Mouse (Mus musculus) myocyte (in vitro differentiated cells): ENCODE results near the gene Rptor. TPM values are rescaled to one million over a fixed set of nuclear protein-coding genes. Genes with fewer than 3 reads are reported as not detected.

Experiments used
- H3K27me3 ChIP-seq: one replicate; pipeline ENCODE4 v1.6.1; 2011; ENCODE audit not compliant: control insufficient read depth, insufficient read depth, insufficient read length
- H3K36me3 ChIP-seq: one replicate; pipeline ENCODE4 v1.6.1; 2011; ENCODE audit not compliant: control insufficient read depth, insufficient read depth
- H3K4me2 ChIP-seq: one replicate; pipeline ENCODE4 v1.6.1; 2011; ENCODE audit warnings: low read depth, control low read depth
- H3K4me3 ChIP-seq: one replicate; pipeline ENCODE4 v1.5.1; 2011; ENCODE audit warnings: mild to moderate bottlenecking, control low read depth, moderate library complexity
- H3K79me2 ChIP-seq: one replicate; pipeline ENCODE4 v1.6.1; 2011; ENCODE audit not compliant: control insufficient read depth, insufficient read depth
- H3ac ChIP-seq: one replicate; pipeline ENCODE4 v1.6.1; 2011; ENCODE audit not compliant: control insufficient read depth, insufficient read length
- CEBPB ChIP-seq: IDR thresholded peaks from 2 replicates; pipeline ENCODE4 v1.6.1; 2011; ENCODE audit warnings: mild to moderate bottlenecking, moderate library complexity; ENCODE audit not compliant: poor library complexity, insufficient read depth, severe bottlenecking
- E2F4 ChIP-seq: IDR thresholded peaks from one replicate; pipeline ENCODE4 v1.6.1; 2011; ENCODE audit warnings: mild to moderate bottlenecking, control low read depth, moderate library complexity; ENCODE audit not compliant: insufficient read depth
- MAX ChIP-seq: IDR thresholded peaks from one replicate; pipeline ENCODE4 v1.6.1; 2011; ENCODE audit warnings: low read depth, mild to moderate bottlenecking, control low read depth
- MYOD1 ChIP-seq, 3 experiments: IDR thresholded peaks; one replicate each; pipeline ENCODE4 v1.6.1; 2011; ENCODE audit warnings: control low read depth in 2 of 3, low read depth in 2 of 3, mild to moderate bottlenecking in 2 of 3, moderate library complexity in 1 of 3; ENCODE audit not compliant: insufficient read length in 2 of 3, control insufficient read depth in 1 of 3
- MYOG ChIP-seq, 3 experiments: IDR thresholded peaks; one replicate each; pipeline ENCODE4 v1.6.1; 2011; ENCODE audit warnings: control low read depth in 2 of 3, low read depth in 2 of 3, mild to moderate bottlenecking in 2 of 3; ENCODE audit not compliant: insufficient read length in 2 of 3, control insufficient read depth in 1 of 3, insufficient read depth in 1 of 3
- POLR2A ChIP-seq: IDR thresholded peaks from one replicate; pipeline ENCODE4 v1.6.1; 2011; ENCODE audit warnings: low read depth, mild to moderate bottlenecking, control low read depth, moderate library complexity; ENCODE audit not compliant: insufficient read length
- POLR2AphosphoS2 ChIP-seq: IDR thresholded peaks from one replicate; pipeline ENCODE4 v1.6.1; 2011; ENCODE audit warnings: low read depth, control low read depth; ENCODE audit not compliant: insufficient read length
- REST ChIP-seq: IDR thresholded peaks from one replicate; pipeline ENCODE4 v1.6.1; 2011; ENCODE audit warnings: mild to moderate bottlenecking, control low read depth, moderate library complexity; ENCODE audit not compliant: insufficient read depth, insufficient read length
- SRF ChIP-seq: IDR thresholded peaks from one replicate; pipeline ENCODE4 v1.6.1; 2011; ENCODE audit warnings: low read depth; ENCODE audit not compliant: control insufficient read depth, insufficient read length
- TCF12 ChIP-seq: IDR thresholded peaks from one replicate; pipeline ENCODE4 v1.6.1; 2011; ENCODE audit warnings: mild to moderate bottlenecking, control low read depth; ENCODE audit not compliant: poor library complexity, insufficient read depth, severe bottlenecking
- TCF3 ChIP-seq: IDR thresholded peaks from one replicate; pipeline ENCODE4 v1.6.1; 2011; ENCODE audit warnings: low read depth, control low read depth; ENCODE audit not compliant: insufficient read length
- USF1 ChIP-seq: IDR thresholded peaks from one replicate; pipeline ENCODE4 v1.6.1; 2011; ENCODE audit warnings: low read depth, mild to moderate bottlenecking, control low read depth, moderate library complexity
- polyA plus RNA-seq: library from polyadenylated mRNA; unstranded; fragments of >200 nt; fragmentation: generic; extraction: Trizol; gene quantifications from one replicate; pipeline ENCODE4 v1.2.1, GENCODE M21; 2012; ENCODE audit warnings: missing spikeins

The Rptor gene
- polyA plus RNA-seq, 1 experiment: 59.5 TPM

DNA sequence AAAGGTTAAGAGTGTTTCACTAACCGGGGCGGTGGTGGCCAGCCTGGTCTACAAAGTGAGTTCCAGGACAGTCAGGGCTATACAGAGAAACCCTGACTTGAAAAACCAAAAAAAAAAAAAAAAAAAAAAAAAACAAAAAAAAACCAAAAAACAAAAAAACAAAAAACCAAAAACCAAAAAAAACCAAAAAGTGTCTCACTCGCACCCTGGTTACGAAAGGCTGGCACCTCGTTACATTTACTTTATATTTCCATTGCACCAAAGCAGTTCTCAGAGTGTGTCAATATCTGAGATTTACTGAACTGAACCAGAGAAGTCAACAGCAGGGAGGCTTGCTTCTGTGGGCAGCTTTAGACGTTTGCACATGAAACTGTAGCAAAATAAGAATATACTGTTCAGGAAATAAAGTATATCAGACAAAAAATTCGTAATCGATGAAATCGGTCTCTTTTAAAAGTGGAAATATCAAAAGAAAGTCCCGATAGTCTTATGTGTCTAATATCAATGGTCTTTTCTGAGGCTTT, 466 bp upstream of the Rptor start:
- TF ChIP-seq TCF3 (no peak), MYOG (IDR thresholded peaks at IDR 0.05; ENCODE audit: control insufficient read depth in 1 of 3, insufficient read depth in 1 of 3, insufficient read length in 2 of 3, low read depth in 2 of 3) (no peak), TCF12 (no peak), CEBPB (no peak), SRF (no peak), MAX (no peak), POLR2A (no peak), E2F4 (no peak), USF1 (no peak), MYOD1 (IDR thresholded peaks at IDR 0.05; ENCODE audit: control insufficient read depth in 1 of 3, insufficient read length in 2 of 3, low read depth in 2 of 3) (no peak), POLR2AphosphoS2 (no peak), REST (no peak)
- Histone ChIP-seq H3K36me3 (peaks cover 4% of the 10 kb centered on the region), H3K4me3 (peak overlapping the region; percentile 64), H3ac (peak overlapping the region; percentile 69), H3K27me3 (no peaks in the 10 kb centered on the region), H3K79me2 (peaks cover 41% of the 10 kb centered on the region), H3K4me2 (peak overlapping the region; percentile 87)

DNA sequence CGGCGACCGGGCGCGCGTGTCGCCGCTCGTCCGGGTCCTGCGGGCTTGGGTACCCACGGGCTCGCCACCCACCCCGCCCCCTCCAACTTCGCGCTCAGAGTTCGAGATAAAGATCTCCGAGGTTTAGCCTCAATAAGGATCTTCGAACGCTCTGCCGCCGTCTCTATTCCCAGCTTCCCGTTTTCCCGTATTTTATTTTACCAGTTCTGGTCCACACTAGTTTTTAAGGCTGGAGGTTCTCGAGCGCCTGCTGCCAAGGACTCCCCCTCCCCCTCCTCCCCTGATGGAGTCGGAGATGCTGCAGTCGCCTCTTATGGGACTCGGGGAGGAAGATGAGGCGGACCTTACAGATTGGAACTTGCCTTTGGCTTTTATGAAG, 811 bp downstream of the Rptor start:
- peaks cover 54% of the 10 kb centered on the region for H3K79me2 ChIP-seq
- no peaks in the 10 kb centered on the region for H3K27me3 ChIP-seq
- H3ac ChIP-seq: peak overlapping the region; percentile 69
- TF ChIP-seq TCF3 (no peak), SRF (no peak)
- peaks cover 10% of the 10 kb centered on the region for H3K36me3 ChIP-seq
- peak overlapping the region; percentile 64 for H3K4me3 ChIP-seq
- H3K4me2 ChIP-seq: peak overlapping the region; percentile 96

DNA sequence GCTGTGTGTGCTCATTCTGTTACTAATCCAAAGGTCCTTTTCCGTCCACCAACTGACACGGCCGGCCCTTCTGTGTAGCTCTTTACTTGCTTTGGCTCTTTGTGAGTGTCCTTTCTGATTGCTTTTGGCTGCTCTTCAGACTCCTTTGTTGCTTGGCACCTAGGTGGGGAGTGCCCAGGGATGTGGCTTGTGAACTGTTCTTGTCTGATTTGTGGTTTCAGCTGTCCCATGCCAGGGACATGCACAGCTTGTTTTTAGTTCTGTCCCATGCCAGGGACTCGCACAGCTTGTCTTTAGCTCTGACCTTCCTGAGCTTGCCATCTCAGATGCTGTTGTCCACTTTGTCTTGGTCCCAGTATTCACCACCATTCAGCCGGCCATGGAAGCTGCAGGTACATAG, 4.8 kb downstream of the Rptor start:
- TF ChIP-seq POLR2A (no peak), MYOD1 (IDR thresholded peaks at IDR 0.05; ENCODE audit: control insufficient read depth in 1 of 3, insufficient read length in 2 of 3, low read depth in 2 of 3) (peak in 2 of 3 experiments; percentile 59 to 62), USF1 (no peak), MYOG (IDR thresholded peaks at IDR 0.05; ENCODE audit: control insufficient read depth in 1 of 3, insufficient read depth in 1 of 3, insufficient read length in 2 of 3, low read depth in 2 of 3) (peak in 2 of 3 experiments; percentile 42 to 45), SRF (no peak), POLR2AphosphoS2 (no peak), MAX (no peak)
- Histone ChIP-seq H3K27me3 (no peaks in the 10 kb centered on the region), H3K79me2 (peaks cover 93% of the 10 kb centered on the region), H3K4me3 (no peak overlapping the region), H3K36me3 (peaks cover 10% of the 10 kb centered on the region), H3K4me2 (peak overlapping the region; percentile 42), H3ac (no peak overlapping the region)

DNA sequence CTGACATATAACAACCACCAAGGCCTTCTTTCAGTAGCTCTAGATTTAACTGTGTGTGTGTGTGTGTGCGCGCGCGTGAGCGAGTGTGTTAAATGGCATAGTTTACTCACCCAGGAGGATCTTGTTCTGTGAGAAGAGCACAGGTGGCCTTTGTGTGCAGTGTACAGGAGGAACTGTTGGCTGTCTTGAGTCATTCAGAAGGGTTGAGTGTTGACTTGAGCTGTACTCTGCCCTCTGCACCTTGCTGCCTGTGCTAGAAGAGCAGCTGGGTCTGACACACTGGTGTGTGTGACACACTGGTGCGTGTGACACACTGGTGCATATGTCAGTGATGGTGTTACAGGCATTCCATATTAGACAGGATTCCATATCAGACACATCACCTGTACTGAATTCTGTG, 8.8 kb downstream of the Rptor start:
- Histone ChIP-seq H3K79me2 (peaks cover 96% of the 10 kb centered on the region), H3K4me2 (no peak overlapping the region), H3K36me3 (peaks cover 5% of the 10 kb centered on the region), H3K4me3 (no peak overlapping the region), H3K27me3 (no peaks in the 10 kb centered on the region), H3ac (no peak overlapping the region)
- TF ChIP-seq USF1 (no peak), POLR2A (no peak), MYOD1 (IDR thresholded peaks at IDR 0.05; ENCODE audit: control insufficient read depth in 1 of 3, insufficient read length in 2 of 3, low read depth in 2 of 3) (no peak), MYOG (IDR thresholded peaks at IDR 0.05; ENCODE audit: control insufficient read depth in 1 of 3, insufficient read depth in 1 of 3, insufficient read length in 2 of 3, low read depth in 2 of 3) (no peak), REST (no peak), TCF3 (no peak), POLR2AphosphoS2 (no peak), SRF (no peak), E2F4 (no peak), MAX (no peak), TCF12 (no peak), CEBPB (no peak)

DNA sequence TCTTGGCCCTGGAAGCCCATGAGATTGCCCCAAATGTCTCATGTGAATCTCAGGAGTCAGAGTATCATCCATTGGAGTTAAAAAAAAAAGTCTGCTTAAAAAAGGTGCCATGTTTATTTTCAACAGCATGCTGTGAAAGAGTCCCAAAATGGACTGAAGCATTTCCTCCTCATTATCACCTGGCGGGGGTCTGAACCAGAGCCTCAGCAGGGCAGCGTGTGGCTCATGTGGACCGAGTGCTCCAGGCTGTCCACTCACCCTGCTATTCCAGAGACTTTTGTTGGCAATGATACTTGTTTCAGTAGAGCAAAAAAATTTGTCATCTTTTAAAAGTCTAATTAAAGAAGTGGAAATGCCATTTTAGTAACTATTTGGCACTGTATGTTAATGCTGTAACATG, 9.5 kb downstream of the Rptor start:
- Histone ChIP-seq H3K79me2 (peaks cover 96% of the 10 kb centered on the region), H3K4me3 (no peak overlapping the region), H3ac (no peak overlapping the region), H3K36me3 (peaks cover 5% of the 10 kb centered on the region), H3K27me3 (no peaks in the 10 kb centered on the region), H3K4me2 (no peak overlapping the region)
- no peak for TF ChIP-seq USF1
- no peak for TF ChIP-seq MAX
- TF ChIP-seq TCF3: no peak
- TF ChIP-seq POLR2AphosphoS2: no peak
- TF ChIP-seq REST: no peak
- TF ChIP-seq TCF12: no peak
- no peak for TF ChIP-seq POLR2A
- TF ChIP-seq MYOD1 (IDR thresholded peaks at IDR 0.05; ENCODE audit: control insufficient read depth in 1 of 3, insufficient read length in 2 of 3, low read depth in 2 of 3): no peak
- no peak for TF ChIP-seq MYOG (IDR thresholded peaks at IDR 0.05; ENCODE audit: control insufficient read depth in 1 of 3, insufficient read depth in 1 of 3, insufficient read length in 2 of 3, low read depth in 2 of 3)
- TF ChIP-seq SRF: no peak
- no peak for TF ChIP-seq E2F4
- TF ChIP-seq CEBPB: no peak
